Mouse (Mus musculus) adrenal gland, postnatal 14 days (tissue): Measurements from ENCODE around the gene Slc27a2. TPM values are rescaled to one million over a fixed set of nuclear protein-coding genes. Genes with fewer than 3 reads are reported as not detected.
"Not testable (repeated sequence)": the region's sequence is repeated elsewhere in the genome, so short reads cannot be mapped to it uniquely, and the experiment has no call there.

ENCODE experiments used
- DNase-seq: peaks from one replicate; pipeline ENCODE4 v3.0.0; 2021; ENCODE audit warnings: mixed read lengths
- long read RNA-seq, 2 experiments: library from polyadenylated mRNA; stranded (forward); transcript quantifications; one replicate each; pipeline ENCODE4 v2.0.0; 2021
- total RNA-seq: library from RNA; stranded (reverse); gene quantifications from 2 replicates; pipeline ENCODE4 v1.2.3, GENCODE M21; 2021

Slc27a2 gene
- 68.8 and 158 TPM in 2 replicates for total RNA-seq
- long read RNA-seq, experiment 1, transcript Slc27a2-201 (10 exons, 2,918 nt) = major isoform, 44 of 44 reads
- long read RNA-seq, experiment 1, partial matches to known transcripts = 0 of 44 reads
- long read RNA-seq, experiment 1, other reads (novel, unspliced or antisense) = 0 of 44 reads
- long read RNA-seq, experiment 2, transcript Slc27a2-201 (10 exons, 2,918 nt) = major isoform, 111 of 118 reads
- long read RNA-seq, experiment 2, partial matches to known transcripts = 5 of 118 reads
- long read RNA-seq, experiment 2, other reads (novel, unspliced or antisense) = 2 of 118 reads

GRCm38 (mm10) chr2:126552357-126553290 is at the start of gene Slc27a2:
Gene Slc27a2, plus strand, starts transcription at chr2:126552407.
- DNase-seq = peak; percentile 67

- peak; percentile 84 for DNase-seq
These were observed 47.1 kb upstream of the Slc27a2 start for GRCm38 (mm10) chr2:126505156-126505555.

GRCm38 (mm10) chr2:126507477-126507876 is 44.7 kb upstream of the Slc27a2 start:
- no peak for DNase-seq

GRCm38 (mm10) chr2:126508228-126508627 is 44.0 kb upstream of the Slc27a2 start:
- DNase-seq = no peak

GRCm38 (mm10) chr2:126515069-126515826 is 37.0 kb upstream of the Slc27a2 start:
- no peak for DNase-seq

- DNase-seq = peak; percentile 70
These were observed 32.2 kb upstream of the Slc27a2 start for GRCm38 (mm10) chr2:126519872-126520581.

- DNase-seq = peak; percentile 47
These were observed 31.4 kb upstream of the Slc27a2 start for GRCm38 (mm10) chr2:126520828-126521227.

GRCm38 (mm10) chr2:126521471-126521870 is 30.7 kb upstream of the Slc27a2 start:
- DNase-seq = no peak

- no peak for DNase-seq
These were observed 30.2 kb upstream of the Slc27a2 start for GRCm38 (mm10) chr2:126522056-126522455.

GRCm38 (mm10) chr2:126523101-126523745 is 29.0 kb upstream of the Slc27a2 start:
- not testable (repeated sequence) for DNase-seq

GRCm38 (mm10) chr2:126524271-126524670 is 27.9 kb upstream of the Slc27a2 start:
- no peak for DNase-seq

GRCm38 (mm10) chr2:126527461-126527860 is 24.7 kb upstream of the Slc27a2 start:
- DNase-seq = no peak

- no peak for DNase-seq
These were observed 21.6 kb upstream of the Slc27a2 start for GRCm38 (mm10) chr2:126530581-126530980.

- no peak for DNase-seq
These were observed 14.6 kb upstream of the Slc27a2 start for GRCm38 (mm10) chr2:126537654-126538053.

GRCm38 (mm10) chr2:126540390-126540925 is 11.7 kb upstream of the Slc27a2 start:
- no peak for DNase-seq

GRCm38 (mm10) chr2:126542211-126542610 is 10.0 kb upstream of the Slc27a2 start:
- DNase-seq = no peak

GRCm38 (mm10) chr2:126545297-126545696 is 6.9 kb upstream of the Slc27a2 start:
- no peak for DNase-seq

- DNase-seq = no peak
These were observed 5.8 kb upstream of the Slc27a2 start for GRCm38 (mm10) chr2:126546392-126546791.

GRCm38 (mm10) chr2:126549681-126550080 is 2.5 kb upstream of the Slc27a2 start:
- DNase-seq = no peak

GRCm38 (mm10) chr2:126551244-126551890 is 840 bp upstream of the Slc27a2 start:
- DNase-seq = no peak
